Mouse (Mus musculus): ENCODE results near the gene Timm13. TPM values are rescaled to one million over a fixed set of nuclear protein-coding genes. Genes with fewer than 3 reads are reported as not detected.

Gene Timm13
- polyA plus RNA-seq, 1 experiment from 2014 or later, result 331 TPM

- H3K9me3 ChIP-seq (ENCODE audit: control insufficient read depth, low read length), result no peaks in the 10 kb centered on the region
- no peak overlapping the region for H3K4me3 ChIP-seq (replicated peaks; ENCODE audit: low read depth, low read length)
- H3K4me1 ChIP-seq (ENCODE audit: control insufficient read depth, insufficient read depth, low read length), result peaks cover 14% of the 10 kb centered on the region; the same call in 1 of the 2 replicates
- no peak for ATAC-seq (ENCODE audit: low FRiP score, low TSS enrichment)
- H3K36me3 ChIP-seq (ENCODE audit: control insufficient read depth, insufficient read depth, low read length), result peaks cover 42% of the 10 kb centered on the region
- H3K27ac ChIP-seq (replicated peaks; ENCODE audit: low read depth, low read length), result no peak overlapping the region
- H3K9ac ChIP-seq (replicated peaks; ENCODE audit: low read length), result no peak overlapping the region
- DNase-seq, result no peak
- 92% methylated on average over 4 of the region's 4 CpGs for WGBS
- no peaks in the 10 kb centered on the region for H3K27me3 ChIP-seq (ENCODE audit: control insufficient read depth, insufficient read depth, low read length)
- no peak overlapping the region for H3K4me2 ChIP-seq (ENCODE audit: low read length)
These were observed 15.0 kb upstream of the Timm13 start for GRCm38 (mm10) chr10:80915736-80916135.

DNA sequence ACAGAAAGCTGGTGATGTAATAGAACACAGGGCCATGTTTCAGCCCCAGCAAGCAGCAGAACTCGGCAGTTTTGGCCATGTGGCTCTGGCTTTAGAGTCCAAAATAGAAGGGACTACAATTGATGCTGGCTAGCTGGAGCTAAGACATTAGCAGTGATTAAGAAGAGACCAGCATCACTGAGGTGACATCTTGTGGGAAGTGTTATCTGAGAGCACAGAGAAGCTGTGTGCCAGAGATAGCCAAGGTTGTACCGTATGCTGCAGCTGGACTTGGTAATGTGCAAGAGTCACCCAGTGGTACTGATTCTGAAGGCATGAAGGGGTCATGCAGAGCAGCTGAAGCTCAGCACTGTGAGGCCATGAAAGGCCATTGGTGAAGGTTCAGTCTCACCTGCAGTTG lies 14.5 kb upstream of the Timm13 start:
- Histone ChIP-seq H3K36me3 (ENCODE audit: control insufficient read depth, insufficient read depth, low read length) (peaks cover 45% of the 10 kb centered on the region), H3K4me2 (ENCODE audit: low read length) (no peak overlapping the region), H3K9me3 (ENCODE audit: control insufficient read depth, low read length) (no peaks in the 10 kb centered on the region), H3K27me3 (ENCODE audit: control insufficient read depth, insufficient read depth, low read length) (no peaks in the 10 kb centered on the region), H3K4me3 (replicated peaks; ENCODE audit: low read depth, low read length) (no peak overlapping the region), H3K4me1 (ENCODE audit: control insufficient read depth, insufficient read depth, low read length) (peaks cover 14% of the 10 kb centered on the region; the same call in 1 of the 2 replicates), H3K27ac (replicated peaks; ENCODE audit: low read depth, low read length) (no peak overlapping the region), H3K9ac (replicated peaks; ENCODE audit: low read length) (no peak overlapping the region)
- WGBS, result 87% methylated on average over 2 of the region's 2 CpGs
- DNase-seq (no peak), ATAC-seq (ENCODE audit: low FRiP score, low TSS enrichment) (no peak)

DNA sequence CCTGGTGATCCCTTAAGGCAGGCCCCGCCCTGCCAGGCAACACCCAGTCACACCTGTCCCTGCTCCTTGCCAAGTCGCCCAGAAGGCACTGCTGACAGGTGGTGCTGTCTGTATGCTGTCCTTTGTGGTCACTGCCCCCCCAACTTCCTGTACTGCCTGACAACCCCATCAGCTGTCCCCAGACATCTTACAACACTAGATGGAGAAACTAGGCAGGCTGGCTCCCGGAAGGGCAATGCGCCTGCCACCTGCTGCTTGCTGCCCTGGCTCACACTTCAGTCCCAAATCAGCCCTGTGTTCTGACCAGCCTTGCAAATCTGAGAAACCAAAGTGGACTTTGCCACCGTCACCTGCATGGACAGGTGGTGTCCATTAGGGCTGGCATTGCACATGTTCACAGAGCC lies 13.5 kb upstream of the Timm13 start:
- H3K27me3 ChIP-seq (ENCODE audit: control insufficient read depth, insufficient read depth, low read length), result no peaks in the 10 kb centered on the region

DNA sequence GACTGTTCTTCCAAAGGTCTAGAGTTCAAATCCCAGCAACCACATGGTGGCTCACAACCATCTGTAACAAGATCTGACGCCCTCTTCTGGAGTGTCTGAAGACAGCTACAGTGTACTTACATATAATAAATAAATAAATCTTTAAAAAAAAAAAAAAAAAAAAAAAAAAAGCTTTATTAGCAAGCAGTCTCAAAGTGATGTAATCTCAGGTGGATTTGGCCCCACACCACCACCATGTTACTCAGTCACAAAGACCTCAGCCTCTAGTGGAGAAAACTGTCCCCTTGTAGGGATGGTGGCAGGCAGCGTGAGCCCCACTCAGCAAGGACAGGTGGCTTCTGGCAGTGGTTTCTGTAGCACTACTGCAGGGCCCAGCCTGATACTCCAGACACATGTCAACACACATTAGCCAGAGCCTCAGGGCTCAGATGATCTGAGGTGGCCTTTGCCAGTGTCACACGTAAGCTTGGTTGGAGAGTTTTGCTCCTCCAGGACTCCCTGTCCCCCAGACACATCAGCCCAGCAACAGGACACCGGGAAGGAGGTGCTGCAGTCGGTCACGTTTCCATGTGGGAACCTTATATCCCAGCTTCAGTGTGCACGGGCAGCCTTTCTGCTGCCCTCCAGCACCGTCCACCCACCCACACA lies 12.7 kb upstream of the Timm13 start:
- 89% methylated on average over 7 of the region's 8 CpGs for WGBS
- Histone ChIP-seq H3K27ac (replicated peaks; ENCODE audit: low read depth, low read length) (no peak overlapping the region), H3K9me3 (ENCODE audit: control insufficient read depth, low read length) (no peaks in the 10 kb centered on the region), H3K9ac (replicated peaks; ENCODE audit: low read length) (no peak overlapping the region), H3K4me2 (ENCODE audit: low read length) (no peak overlapping the region), H3K4me1 (ENCODE audit: control insufficient read depth, insufficient read depth, low read length) (peaks cover 14% of the 10 kb centered on the region; the same call in 1 of the 2 replicates), H3K36me3 (ENCODE audit: control insufficient read depth, insufficient read depth, low read length) (peaks cover 63% of the 10 kb centered on the region), H3K4me3 (replicated peaks; ENCODE audit: low read depth, low read length) (no peak overlapping the region), H3K27me3 (ENCODE audit: control insufficient read depth, insufficient read depth, low read length) (no peaks in the 10 kb centered on the region)
- DNase-seq (no peak), ATAC-seq (ENCODE audit: low FRiP score, low TSS enrichment) (no peak)

More for the DNA sequence above, 13.5 kb upstream of the Timm13 start:
- ATAC-seq (ENCODE audit: low FRiP score, low TSS enrichment) (no peak), DNase-seq (no peak)
- Histone ChIP-seq H3K4me1 (ENCODE audit: control insufficient read depth, insufficient read depth, low read length) (peaks cover 14% of the 10 kb centered on the region; the same call in 1 of the 2 replicates), H3K27ac (replicated peaks; ENCODE audit: low read depth, low read length) (no peak overlapping the region), H3K9me3 (ENCODE audit: control insufficient read depth, low read length) (no peaks in the 10 kb centered on the region), H3K4me3 (replicated peaks; ENCODE audit: low read depth, low read length) (no peak overlapping the region), H3K9ac (replicated peaks; ENCODE audit: low read length) (no peak overlapping the region), H3K36me3 (ENCODE audit: control insufficient read depth, insufficient read depth, low read length) (peaks cover 55% of the 10 kb centered on the region), H3K4me2 (ENCODE audit: low read length) (no peak overlapping the region)
- WGBS, result 96% methylated on average over 5 of the region's 5 CpGs

DNA sequence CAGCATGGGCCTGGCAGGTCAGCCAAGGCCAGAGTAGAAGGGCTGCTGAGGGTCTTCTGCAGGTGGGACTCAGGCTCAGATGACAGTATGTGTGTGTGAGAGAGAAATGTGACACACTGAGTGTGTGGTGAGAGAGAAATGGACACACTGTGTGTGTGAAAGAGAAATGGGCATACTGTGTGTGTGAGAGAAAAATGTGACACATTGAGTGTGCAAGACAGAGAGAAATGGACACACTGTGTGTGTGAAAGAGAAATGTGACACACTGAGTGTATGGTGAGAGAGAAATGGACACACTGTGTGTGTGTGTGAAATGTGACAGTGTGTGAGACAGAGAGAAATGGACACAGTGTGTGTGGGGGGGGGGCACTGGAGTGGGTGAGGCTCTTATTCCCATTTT lies 11.1 kb upstream of the Timm13 start:
- H3K4me3 ChIP-seq (replicated peaks; ENCODE audit: low read depth, low read length), result no peak overlapping the region
- no peaks in the 10 kb centered on the region for H3K9me3 ChIP-seq (ENCODE audit: control insufficient read depth, low read length)
- no peak overlapping the region for H3K27ac ChIP-seq (replicated peaks; ENCODE audit: low read depth, low read length)
- H3K36me3 ChIP-seq (ENCODE audit: control insufficient read depth, insufficient read depth, low read length), result peaks cover 79% of the 10 kb centered on the region
- no peak for DNase-seq
- H3K27me3 ChIP-seq (ENCODE audit: control insufficient read depth, insufficient read depth, low read length), result no peaks in the 10 kb centered on the region
- H3K4me2 ChIP-seq (ENCODE audit: low read length), result no peak overlapping the region
- peaks cover 9% of the 10 kb centered on the region; the same call in 1 of the 2 replicates for H3K4me1 ChIP-seq (ENCODE audit: control insufficient read depth, insufficient read depth, low read length)
- ATAC-seq (ENCODE audit: low FRiP score, low TSS enrichment), result no peak
- H3K9ac ChIP-seq (replicated peaks; ENCODE audit: low read length), result no peak overlapping the region

- Histone ChIP-seq H3K9me3 (ENCODE audit: control insufficient read depth, low read length) (no peaks in the 10 kb centered on the region), H3K4me2 (ENCODE audit: low read length) (no peak overlapping the region), H3K4me3 (replicated peaks; ENCODE audit: low read depth, low read length) (no peak overlapping the region), H3K27me3 (ENCODE audit: control insufficient read depth, insufficient read depth, low read length) (no peaks in the 10 kb centered on the region), H3K27ac (replicated peaks; ENCODE audit: low read depth, low read length) (no peak overlapping the region), H3K4me1 (ENCODE audit: control insufficient read depth, insufficient read depth, low read length) (peaks cover 4% of the 10 kb centered on the region; the same call in 1 of the 2 replicates), H3K9ac (replicated peaks; ENCODE audit: low read length) (no peak overlapping the region), H3K36me3 (ENCODE audit: control insufficient read depth, insufficient read depth, low read length) (peaks cover 79% of the 10 kb centered on the region)
- WGBS, result 97% methylated on average over 4 of the region's 4 CpGs
- no peak for ATAC-seq (ENCODE audit: low FRiP score, low TSS enrichment)
- no peak for DNase-seq
These were observed 10.6 kb upstream of the Timm13 start for GRCm38 (mm10) chr10:80911354-80911753.

DNA sequence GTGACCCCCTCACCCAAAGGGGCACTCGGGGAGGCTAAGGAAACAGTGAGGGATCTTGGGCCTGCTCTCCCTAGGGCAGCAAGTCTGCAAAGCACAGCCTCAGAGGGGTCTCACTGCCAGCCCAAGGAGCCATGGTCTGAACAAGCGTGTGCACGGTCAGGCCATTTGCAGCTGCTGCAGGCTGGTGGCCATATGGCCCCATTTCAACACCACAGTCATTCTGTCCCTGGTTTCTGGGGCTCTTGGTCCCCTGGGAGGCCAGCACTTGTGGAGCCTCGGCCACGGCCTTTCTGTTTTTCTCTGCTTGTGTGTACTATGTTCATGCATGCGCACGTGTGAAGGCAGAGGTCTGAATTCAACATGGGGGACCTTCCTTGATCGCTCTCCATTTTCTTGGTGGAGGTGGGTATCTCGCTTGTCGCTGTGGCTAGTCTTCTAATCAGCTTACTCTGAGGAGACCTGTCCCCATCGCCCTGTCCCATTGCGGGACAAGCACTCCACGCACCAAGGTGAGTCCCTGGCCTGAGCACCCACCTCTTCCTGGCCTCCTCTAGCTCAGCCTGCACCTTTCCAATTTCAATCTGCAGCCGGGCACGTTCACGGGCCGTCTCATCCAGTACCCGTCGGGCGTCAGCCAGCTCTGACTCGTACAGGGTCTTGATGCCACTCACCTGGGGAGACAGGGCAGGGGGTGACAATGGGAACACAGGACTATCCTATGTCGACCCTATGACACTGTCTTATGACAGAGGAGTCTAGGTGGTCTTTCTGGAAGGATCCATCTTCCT lies 8.8 kb upstream of the Timm13 start:
- 93% methylated on average over 22 of the region's 22 CpGs for WGBS
- Histone ChIP-seq H3K4me3 (replicated peaks; ENCODE audit: low read depth, low read length) (no peak overlapping the region), H3K36me3 (ENCODE audit: control insufficient read depth, insufficient read depth, low read length) (peaks cover 75% of the 10 kb centered on the region), H3K27me3 (ENCODE audit: control insufficient read depth, insufficient read depth, low read length) (no peaks in the 10 kb centered on the region), H3K9ac (replicated peaks; ENCODE audit: low read length) (no peak overlapping the region), H3K4me2 (ENCODE audit: low read length) (no peak overlapping the region), H3K4me1 (ENCODE audit: control insufficient read depth, insufficient read depth, low read length) (no peaks in the 10 kb centered on the region), H3K27ac (replicated peaks; ENCODE audit: low read depth, low read length) (no peak overlapping the region), H3K9me3 (ENCODE audit: control insufficient read depth, low read length) (no peaks in the 10 kb centered on the region)
- no peak for ATAC-seq (ENCODE audit: low FRiP score, low TSS enrichment)
- DNase-seq, result no peak

GRCm38 (mm10) chr10:80904709-80905108 lies 3.9 kb upstream of the Timm13 start:
- ATAC-seq (ENCODE audit: low FRiP score, low TSS enrichment), result no peak
- Histone ChIP-seq H3K4me2 (ENCODE audit: low read length) (no peak overlapping the region), H3K27me3 (ENCODE audit: control insufficient read depth, insufficient read depth, low read length) (no peaks in the 10 kb centered on the region), H3K9me3 (ENCODE audit: control insufficient read depth, low read length) (no peaks in the 10 kb centered on the region), H3K4me1 (ENCODE audit: control insufficient read depth, insufficient read depth, low read length) (peaks cover 3% of the 10 kb centered on the region), H3K9ac (replicated peaks; ENCODE audit: low read length) (no peak overlapping the region), H3K4me3 (replicated peaks; ENCODE audit: low read depth, low read length) (no peak overlapping the region), H3K36me3 (ENCODE audit: control insufficient read depth, insufficient read depth, low read length) (peaks cover 69% of the 10 kb centered on the region), H3K27ac (replicated peaks; ENCODE audit: low read depth, low read length) (no peak overlapping the region)
- DNase-seq, result no peak
- WGBS, result 95% methylated on average over 11 of the region's 11 CpGs

Measured in midbrain, embryonic 14.5 days (tissue).